Mouse (Mus musculus): ENCODE results near the gene Ern2.

Ern2 gene

GRCm38 (mm10) chr7:122158915-122159902 lies 26.8 kb downstream of the Ern2 start, which contains the start of gene Plk1:
Gene Plk1 (plus strand): TSS chr7:122159439.
- DNase-seq (ENCODE audit: low spot score) = peak; percentile 85

- no peak for DNase-seq (ENCODE audit: low spot score)
Measured at GRCm38 (mm10) chr7:122158488-122158887, 27.5 kb downstream of the Ern2 start.

DNA sequence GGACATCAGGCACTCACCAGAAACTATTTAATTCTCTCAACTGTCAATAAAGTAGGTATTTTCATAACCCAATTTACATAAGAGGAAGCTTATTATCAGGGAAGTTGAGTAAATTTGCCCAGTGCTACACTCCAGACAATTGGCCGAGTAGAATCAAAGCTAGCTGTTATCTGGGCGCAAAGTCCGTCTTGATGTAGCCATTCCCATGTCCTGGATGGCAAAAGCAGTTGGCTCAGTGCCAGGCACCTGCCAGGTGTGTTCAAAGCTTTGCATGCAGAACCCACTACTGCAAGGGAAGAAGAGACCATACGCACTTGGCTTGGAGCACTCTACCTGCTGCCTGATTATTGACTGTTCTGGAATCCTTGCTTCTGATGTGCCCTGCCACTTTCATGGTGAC lies 33.5 kb downstream of the Ern2 start:
- no peak for DNase-seq (ENCODE audit: low spot score)

- DNase-seq (ENCODE audit: low spot score) = no peak
Measured at GRCm38 (mm10) chr7:122140991-122141390, 45.0 kb downstream of the Ern2 start.

- DNase-seq (ENCODE audit: low spot score) = no peak
Measured at GRCm38 (mm10) chr7:122138190-122138589, 47.8 kb downstream of the Ern2 start.

GRCm38 (mm10) chr7:122137071-122137470 lies 48.9 kb downstream of the Ern2 start:
- DNase-seq (ENCODE audit: low spot score) = no peak

DNA sequence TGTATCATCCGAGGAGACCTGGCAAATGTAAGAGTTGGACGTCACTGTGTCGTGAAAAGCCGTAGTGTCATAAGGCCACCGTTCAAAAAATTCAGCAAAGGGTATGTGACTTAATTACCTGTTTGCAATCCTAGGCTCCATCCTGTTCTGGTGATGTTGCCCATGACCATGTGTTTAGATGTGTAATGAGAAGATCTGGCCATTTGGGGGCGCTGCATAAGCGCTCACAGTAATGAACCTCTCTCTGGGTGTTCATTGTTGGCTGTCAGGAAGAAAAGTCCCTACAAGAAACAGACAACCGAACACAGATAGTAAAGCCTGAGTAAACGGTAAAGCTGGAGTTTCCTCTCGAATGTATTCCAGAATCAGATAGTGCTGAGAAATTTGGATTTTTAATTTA lies 50.9 kb downstream of the Ern2 start:
- DNase-seq (ENCODE audit: low spot score) = no peak

DNA sequence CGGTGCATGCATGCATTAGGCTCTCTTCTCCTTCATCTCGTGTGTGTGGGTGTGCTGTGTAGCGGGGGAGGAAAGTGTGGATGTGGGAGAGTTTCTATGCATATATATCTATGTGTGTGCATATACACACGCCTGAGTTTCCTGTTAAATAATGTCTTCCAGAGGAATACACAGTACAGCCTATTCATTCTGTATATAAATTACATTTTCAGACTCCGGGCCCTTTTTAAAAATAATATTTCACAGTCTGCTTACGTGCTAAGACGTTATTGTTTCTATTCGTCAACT lies 52.7 kb downstream of the Ern2 start:
- DNase-seq (ENCODE audit: low spot score) = no peak

GRCm38 (mm10) chr7:122132497-122133337 lies 53.3 kb downstream of the Ern2 start, which contains the start of the genes Palb2 and Dctn5:
Gene Palb2 (minus strand): TSS chr7:122132985.
Gene Dctn5 (plus strand): TSS chr7:122133041.
- peak; percentile 98 for DNase-seq (ENCODE audit: low spot score)

DNA sequence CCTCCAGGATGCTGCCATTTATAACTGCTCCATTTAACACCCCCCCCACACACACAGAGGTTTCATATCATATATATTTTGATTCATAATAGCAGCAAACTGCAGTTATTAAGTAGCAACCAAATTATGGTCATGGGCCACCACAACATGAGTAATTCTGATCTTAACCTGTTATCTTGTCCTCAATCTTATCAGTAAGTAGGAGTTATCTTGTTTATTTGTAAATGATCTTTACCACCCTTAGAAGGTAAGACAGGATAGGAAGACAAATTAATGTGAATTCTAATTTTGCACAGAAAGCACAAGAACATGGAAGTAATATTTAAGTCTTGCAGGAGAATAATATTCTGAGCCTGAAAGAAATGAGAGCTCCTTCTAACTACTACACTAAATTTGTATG lies 54.2 kb downstream of the Ern2 start:
- no peak for DNase-seq (ENCODE audit: low spot score)

- no peak for DNase-seq (ENCODE audit: low spot score)
Measured at GRCm38 (mm10) chr7:122126946-122127345, 59.1 kb downstream of the Ern2 start.

GRCm38 (mm10) chr7:122125636-122126035 lies 60.4 kb downstream of the Ern2 start:
- no peak for DNase-seq (ENCODE audit: low spot score)

DNA sequence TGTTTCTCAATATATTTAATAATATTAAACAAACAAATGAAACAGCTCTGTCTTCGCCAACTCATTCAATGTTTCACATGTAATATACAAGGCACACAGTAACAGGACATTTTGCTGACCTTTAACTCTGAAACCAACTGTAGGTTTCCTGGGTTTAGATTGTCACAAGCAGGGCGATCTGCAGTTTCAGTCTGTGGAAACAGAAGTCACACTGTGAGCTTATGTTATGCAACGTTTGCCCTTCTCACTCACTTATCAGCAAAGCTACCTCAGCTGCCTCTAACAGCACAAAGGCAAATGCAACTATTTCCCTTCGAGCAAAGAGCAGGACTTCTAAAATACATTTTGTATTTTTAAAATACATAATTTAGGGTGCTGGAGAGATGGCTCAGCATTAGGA lies 62.5 kb downstream of the Ern2 start:
- no peak for DNase-seq (ENCODE audit: low spot score)

Data from testis, postnatal 14 days (tissue).